Mouse (Mus musculus) embryonic facial prominence, embryonic 13.5 days (tissue): ENCODE data around the gene Nudt21. TPM values are rescaled to one million over a fixed set of nuclear protein-coding genes. Genes with fewer than 3 reads are reported as not detected.

ENCODE experiments used
- ATAC-seq: fragments of 200-750 bp; cut with Nextera tagmentation; 2 replicates; pipeline ENCODE4 v1.8.0; 2017; ENCODE audit warnings: low read depth; ENCODE audit not compliant: insufficient number of reproducible peaks, insufficient read depth, low FRiP score, low TSS enrichment
- H3K27ac ChIP-seq: fragments of 300-500 bp; sonication (generic); 2 replicates; pipeline ENCODE4 v1.5.1; 2015; ENCODE audit warnings: moderate library complexity, mild to moderate bottlenecking, inconsistent platforms
- H3K27me3 ChIP-seq: fragments of 300-500 bp; sonication (generic); 2 replicates; pipeline ENCODE4 v1.6.1; 2015; ENCODE audit warnings: mild to moderate bottlenecking, inconsistent platforms
- H3K36me3 ChIP-seq: fragments of 300-500 bp; sonication (generic); 2 replicates; pipeline ENCODE4 v1.6.1; 2015; ENCODE audit warnings: mild to moderate bottlenecking, inconsistent platforms
- H3K4me1 ChIP-seq: fragments of 300-500 bp; sonication (generic); 2 replicates; pipeline ENCODE4 v1.6.1; 2015; ENCODE audit warnings: inconsistent platforms
- H3K4me2 ChIP-seq: fragments of 300-500 bp; sonication (generic); 2 replicates; pipeline ENCODE4 v1.6.1; 2015; ENCODE audit warnings: moderate library complexity, mild to moderate bottlenecking, inconsistent platforms
- H3K4me3 ChIP-seq: fragments of 300-500 bp; sonication (generic); 2 replicates; pipeline ENCODE4 v1.5.1; 2015; ENCODE audit warnings: mild to moderate bottlenecking, inconsistent platforms
- H3K9ac ChIP-seq: fragments of 300-500 bp; sonication (generic); 2 replicates; pipeline ENCODE4 v1.6.1; 2015; ENCODE audit warnings: mild to moderate bottlenecking, inconsistent platforms
- H3K9me3 ChIP-seq: fragments of 300-500 bp; sonication (generic); 2 replicates; pipeline ENCODE4 v1.6.1; 2016; ENCODE audit warnings: inconsistent platforms
- WGBS: fragments of 180-500 bp; shearing (Covaris S2); methylation state at CpG from one replicate; pipeline ENCODE4 v1.1.7; 2015; ENCODE audit warnings: mixed read lengths; 5-methylcytosine and 5-hydroxymethylcytosine counted together
- polyA plus RNA-seq: library from polyadenylated mRNA; unstranded; fragments of >200 nt; fragmentation: Nextera tagmentation; extraction: Ambion mirVana; gene quantifications from 2 replicates; pipeline ENCODE4 v1.2.1, GENCODE M21; 2015

The Nudt21 gene
- polyA plus RNA-seq, 1 experiment from 2014 or later = 126 TPM

GRCm38 (mm10) chr8:93984731-93985130, 52.1 kb downstream of the Nudt21 start:
- H3K4me2 ChIP-seq = no peak overlapping the region
- no peak overlapping the region for H3K27ac ChIP-seq
- H3K4me3 ChIP-seq = no peak overlapping the region
- H3K4me1 ChIP-seq = no peaks in the 10 kb centered on the region
- H3K9ac ChIP-seq = no peak overlapping the region
- 94% methylated on average over 3 of the region's 3 CpGs for WGBS
- H3K27me3 ChIP-seq = no peaks in the 10 kb centered on the region
- no peak for ATAC-seq
- H3K36me3 ChIP-seq = peaks cover 85% of the 10 kb centered on the region
- H3K9me3 ChIP-seq = no peaks in the 10 kb centered on the region

GRCm38 (mm10) chr8:93983827-93984226, 53.0 kb downstream of the Nudt21 start:
- no peak overlapping the region for H3K9ac ChIP-seq
- 74% methylated on average over 3 of the region's 3 CpGs for WGBS
- H3K27ac ChIP-seq = no peak overlapping the region
- no peaks in the 10 kb centered on the region for H3K4me1 ChIP-seq
- no peak for ATAC-seq
- no peak overlapping the region for H3K4me3 ChIP-seq
- no peaks in the 10 kb centered on the region for H3K9me3 ChIP-seq
- peaks cover 88% of the 10 kb centered on the region for H3K36me3 ChIP-seq
- no peak overlapping the region for H3K4me2 ChIP-seq
- H3K27me3 ChIP-seq = no peaks in the 10 kb centered on the region

DNA sequence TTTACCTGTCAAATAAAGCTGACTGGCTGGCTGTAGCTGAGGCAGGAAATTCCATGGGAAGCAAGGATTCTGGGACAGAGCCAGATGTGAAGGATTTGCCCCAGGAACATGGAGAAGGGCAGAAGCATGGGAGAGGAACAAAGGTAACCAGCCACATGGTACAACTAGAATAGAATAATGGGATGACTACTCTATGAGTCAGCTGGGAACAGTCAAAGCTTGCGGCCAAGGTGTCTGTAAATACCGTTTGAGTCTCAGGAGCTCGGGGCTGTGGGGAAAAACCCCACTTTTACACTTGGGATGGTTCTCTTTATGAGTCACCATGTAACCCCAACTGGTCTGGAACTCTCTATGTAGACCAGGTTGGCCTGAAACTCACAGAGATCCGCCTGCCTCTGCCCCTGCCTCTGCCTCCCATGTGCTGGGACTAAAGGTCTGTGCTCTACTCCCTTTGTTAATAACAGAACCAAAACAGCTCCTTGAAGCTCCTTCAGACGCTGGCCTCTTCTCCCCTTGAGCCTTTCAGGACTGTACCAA, 55.1 kb downstream of the Nudt21 start:
- H3K27me3 ChIP-seq = no peaks in the 10 kb centered on the region
- no peak for ATAC-seq
- peaks cover 92% of the 10 kb centered on the region for H3K36me3 ChIP-seq
- no peak overlapping the region for H3K9ac ChIP-seq
- H3K9me3 ChIP-seq = no peaks in the 10 kb centered on the region
- H3K27ac ChIP-seq = no peak overlapping the region
- no peaks in the 10 kb centered on the region for H3K4me1 ChIP-seq
- 95% methylated on average over 5 of the region's 5 CpGs for WGBS
- no peak overlapping the region for H3K4me2 ChIP-seq
- no peak overlapping the region for H3K4me3 ChIP-seq

- Histone ChIP-seq H3K27ac (no peak overlapping the region), H3K4me2 (no peak overlapping the region), H3K9me3 (no peaks in the 10 kb centered on the region), H3K9ac (no peak overlapping the region), H3K36me3 (peaks cover 94% of the 10 kb centered on the region), H3K27me3 (no peaks in the 10 kb centered on the region), H3K4me3 (no peak overlapping the region), H3K4me1 (no peaks in the 10 kb centered on the region)
- no peak for ATAC-seq
- WGBS = 89% methylated on average over 4 of the region's 4 CpGs
Measured at GRCm38 (mm10) chr8:93980141-93980540, 56.7 kb downstream of the Nudt21 start.

DNA sequence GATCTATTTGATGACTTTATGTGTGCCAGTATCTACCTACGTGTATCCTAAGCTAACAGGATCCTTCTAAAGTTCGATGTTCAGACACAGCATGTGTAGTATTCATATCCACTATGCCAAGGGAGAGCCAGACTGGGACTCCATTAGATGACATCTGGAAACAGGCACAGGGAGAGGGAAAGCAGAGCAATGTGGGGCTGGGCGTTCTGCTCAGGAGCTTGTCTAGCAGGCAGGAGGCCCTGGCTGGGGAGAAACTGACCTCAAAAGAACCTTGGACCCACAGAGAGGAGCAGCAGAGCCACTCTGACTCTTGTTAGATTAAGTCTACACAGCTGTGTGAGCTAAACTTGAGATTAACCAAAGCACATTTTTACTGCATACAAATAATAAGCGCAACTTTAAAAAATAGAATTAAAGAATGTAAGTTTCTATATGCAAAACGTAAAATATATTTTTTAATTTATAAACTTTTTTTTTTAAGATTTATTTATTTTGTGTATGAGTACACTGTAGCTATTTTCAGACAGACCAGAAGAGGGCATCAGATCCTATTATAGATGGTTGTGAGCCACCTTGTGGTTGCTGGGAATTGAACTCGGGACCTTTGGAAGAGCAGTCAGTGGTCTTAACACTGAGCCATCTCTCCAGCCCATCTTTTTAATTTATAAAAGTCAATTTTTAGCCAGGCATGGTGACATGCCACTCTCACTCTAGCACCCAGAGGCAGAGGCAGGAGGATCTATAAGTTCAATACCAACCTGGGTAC, 60.2 kb downstream of the Nudt21 start:
- Histone ChIP-seq H3K27ac (no peak overlapping the region), H3K4me1 (no peaks in the 10 kb centered on the region), H3K4me3 (no peak overlapping the region), H3K4me2 (no peak overlapping the region), H3K27me3 (no peaks in the 10 kb centered on the region), H3K36me3 (peaks cover 93% of the 10 kb centered on the region), H3K9ac (no peak overlapping the region), H3K9me3 (no peaks in the 10 kb centered on the region)
- no peak for ATAC-seq
- WGBS = 82% methylated on average over 6 of the region's 6 CpGs

DNA sequence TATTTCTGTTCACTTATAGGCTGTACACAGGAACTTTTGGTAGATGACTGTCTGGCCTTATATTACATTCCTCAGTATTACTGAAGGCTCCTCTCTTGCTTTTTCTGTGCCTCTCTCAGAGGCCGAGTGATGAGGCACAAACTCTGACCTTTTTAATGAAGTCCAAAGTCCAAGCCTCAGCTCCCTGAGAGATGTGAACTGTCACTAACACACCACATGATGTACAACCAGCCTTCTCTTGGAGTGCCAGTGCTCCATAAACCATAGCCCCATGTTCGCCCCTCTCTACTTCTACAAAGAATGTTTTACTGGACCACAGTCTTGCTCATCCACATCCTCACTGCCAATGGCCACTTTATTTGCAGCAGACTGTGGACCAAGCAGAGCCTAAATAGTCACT, 61.5 kb downstream of the Nudt21 start:
- ATAC-seq = no peak
- 93% methylated on average over 2 of the region's 2 CpGs for WGBS
- Histone ChIP-seq H3K9ac (no peak overlapping the region), H3K4me2 (no peak overlapping the region), H3K4me3 (no peak overlapping the region), H3K4me1 (no peaks in the 10 kb centered on the region), H3K9me3 (no peaks in the 10 kb centered on the region), H3K27ac (no peak overlapping the region), H3K36me3 (peaks cover 93% of the 10 kb centered on the region), H3K27me3 (no peaks in the 10 kb centered on the region)

DNA sequence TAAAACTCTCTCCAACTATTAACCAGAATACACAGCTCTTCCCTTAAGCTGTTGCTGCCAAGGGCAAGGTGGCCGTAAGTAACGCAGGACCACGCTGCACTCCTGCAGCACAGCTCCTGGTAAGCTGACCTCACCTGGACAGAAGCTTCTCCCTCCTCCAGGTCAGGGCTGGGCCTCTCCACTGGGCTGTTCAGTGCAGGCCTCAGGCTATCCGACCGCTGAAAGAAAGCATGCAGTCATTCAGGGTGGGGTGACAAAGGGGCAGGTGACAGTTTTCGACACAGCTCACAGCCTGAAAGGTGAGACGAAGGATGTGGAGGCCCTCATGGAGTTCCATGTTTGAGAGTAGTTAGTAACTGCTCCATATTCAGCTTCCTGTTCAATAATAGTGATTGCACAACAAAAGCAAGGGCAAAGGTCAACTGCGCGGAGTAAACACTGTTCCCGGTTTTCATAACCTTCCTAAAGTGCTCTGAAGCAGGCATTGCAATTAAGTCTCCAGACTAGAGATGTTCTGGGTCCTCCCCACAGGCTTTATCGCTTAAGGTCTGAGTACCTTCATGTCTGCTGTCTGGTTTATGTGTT, 62.1 kb downstream of the Nudt21 start:
- Histone ChIP-seq H3K9me3 (no peaks in the 10 kb centered on the region), H3K9ac (no peak overlapping the region), H3K36me3 (peaks cover 93% of the 10 kb centered on the region), H3K27me3 (no peaks in the 10 kb centered on the region), H3K4me1 (0 out of 2 replicates have a peak, but pooled peaks cover 3% of the 10 kb centered on the region), H3K4me2 (no peak overlapping the region), H3K4me3 (no peak overlapping the region), H3K27ac (no peak overlapping the region)
- no peak for ATAC-seq
- WGBS = 77% methylated on average over 11 of the region's 11 CpGs

DNA sequence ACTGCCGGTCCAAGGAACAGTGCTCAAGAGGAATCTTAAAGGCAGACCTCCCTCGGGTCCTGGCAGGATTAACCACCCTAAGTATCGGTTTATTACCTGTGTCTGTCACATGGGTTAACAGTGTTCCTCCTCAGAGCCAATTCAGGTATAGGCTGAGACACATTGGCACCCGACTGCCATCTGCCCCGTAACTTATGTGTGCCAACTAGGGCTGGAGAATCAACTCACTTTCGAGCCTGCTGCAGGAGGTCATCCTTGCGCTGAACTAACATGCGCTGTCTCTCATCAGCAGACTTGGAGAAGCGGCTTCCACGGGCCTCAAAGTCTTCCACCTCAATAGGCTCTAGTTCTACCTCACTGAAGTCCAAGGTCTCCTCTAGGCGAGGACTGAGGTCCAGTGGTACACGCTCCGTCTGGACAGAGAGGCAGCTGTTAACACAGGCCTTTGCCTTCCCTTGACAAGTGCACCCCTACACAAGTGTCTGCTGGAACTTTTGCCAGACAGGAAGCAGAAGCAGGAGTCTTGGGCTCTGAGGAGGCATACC, 62.9 kb downstream of the Nudt21 start:
- Histone ChIP-seq H3K9ac (no peak overlapping the region), H3K27ac (no peak overlapping the region), H3K4me2 (no peak overlapping the region), H3K36me3 (peaks cover 86% of the 10 kb centered on the region), H3K4me3 (no peak overlapping the region), H3K27me3 (no peaks in the 10 kb centered on the region), H3K4me1 (0 out of 2 replicates have a peak, but pooled peaks cover 9% of the 10 kb centered on the region), H3K9me3 (no peaks in the 10 kb centered on the region)
- WGBS = 94% methylated on average over 13 of the region's 13 CpGs
- no peak for ATAC-seq

DNA sequence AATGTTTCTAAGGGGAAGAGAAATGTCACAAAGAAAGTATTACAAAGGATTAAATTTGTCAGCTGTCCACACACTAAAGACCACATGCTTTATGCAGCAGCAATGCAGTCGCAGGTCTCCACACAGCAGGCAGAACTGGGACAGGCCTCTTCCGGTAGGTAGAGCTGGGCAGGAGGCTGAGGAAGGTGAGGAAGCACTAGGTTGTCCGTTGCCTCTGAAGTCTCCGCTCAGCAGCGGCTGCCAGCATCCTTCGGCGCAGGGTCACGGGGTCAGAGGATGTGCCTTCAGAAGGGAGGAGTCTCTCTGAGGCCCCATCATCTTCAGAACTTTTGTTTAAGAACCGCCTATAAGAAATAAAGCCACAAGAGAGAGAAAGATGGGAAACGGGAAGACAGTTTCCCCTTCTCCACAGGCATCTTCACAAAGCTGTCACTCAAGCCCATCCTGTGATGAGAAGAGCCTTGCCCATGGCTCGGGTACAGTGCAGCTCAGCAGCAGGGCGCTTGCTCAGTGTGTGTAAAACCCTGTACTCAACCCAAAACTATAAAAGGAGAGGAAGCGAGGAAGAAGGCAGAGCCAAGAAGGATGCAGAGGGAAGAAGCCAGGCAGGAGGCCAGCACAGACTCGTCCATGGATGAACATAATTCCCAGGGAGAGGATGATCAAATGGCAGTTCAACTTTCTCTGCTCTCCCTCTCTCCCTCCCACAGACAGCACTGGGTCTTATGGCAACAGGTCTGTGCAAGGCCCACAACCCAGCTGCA, 63.7 kb downstream of the Nudt21 start:
- WGBS = 77% methylated on average over 14 of the region's 14 CpGs
- H3K27me3 ChIP-seq = no peaks in the 10 kb centered on the region
- H3K4me2 ChIP-seq = no peak overlapping the region
- peaks cover 79% of the 10 kb centered on the region for H3K36me3 ChIP-seq
- no peak overlapping the region for H3K4me3 ChIP-seq
- H3K4me1 ChIP-seq = peaks cover 15% of the 10 kb centered on the region; the same call in 1 of the 2 replicates
- no peak overlapping the region for H3K27ac ChIP-seq
- no peaks in the 10 kb centered on the region for H3K9me3 ChIP-seq
- no peak overlapping the region for H3K9ac ChIP-seq
- no peak for ATAC-seq

GRCm38 (mm10) chr8:93972211-93972610, 64.6 kb downstream of the Nudt21 start:
- Histone ChIP-seq H3K9me3 (no peaks in the 10 kb centered on the region), H3K4me1 (peaks cover 15% of the 10 kb centered on the region; the same call in 1 of the 2 replicates), H3K36me3 (peaks cover 71% of the 10 kb centered on the region), H3K4me2 (no peak overlapping the region), H3K4me3 (no peak overlapping the region), H3K27ac (no peak overlapping the region), H3K27me3 (no peaks in the 10 kb centered on the region), H3K9ac (no peak overlapping the region)
- ATAC-seq = no peak
- 71% methylated on average over 5 of the region's 5 CpGs for WGBS

GRCm38 (mm10) chr8:93971451-93971850, 65.4 kb downstream of the Nudt21 start:
- Histone ChIP-seq H3K4me3 (no peak overlapping the region), H3K9ac (no peak overlapping the region), H3K27ac (no peak overlapping the region), H3K36me3 (peaks cover 65% of the 10 kb centered on the region), H3K27me3 (no peaks in the 10 kb centered on the region), H3K9me3 (no peaks in the 10 kb centered on the region), H3K4me1 (peaks cover 15% of the 10 kb centered on the region; the same call in 1 of the 2 replicates), H3K4me2 (no peak overlapping the region)
- no peak for ATAC-seq
- WGBS = 87% methylated on average over 10 of the region's 10 CpGs
